8 mouse cellular contexts compared by ENCODE assay signal in genomic region chr6:87811675-87812338, GRCm38 (mm10). TPM values are rescaled to one million over a fixed set of nuclear protein-coding genes. Genes with fewer than 3 reads are reported as not detected.
DNase-seq lines count a peak whose midpoint lies in the region; ATAC-seq and TF ChIP-seq lines count a peak whose summit lies in the region.

TSS of gene Rab43 (minus strand) at chr6:87812164.

- H3K9me3 ChIP-seq in ES-E14 (ENCODE audit: control insufficient read depth, insufficient read depth, low read depth, low read length) = no peaks in the 10 kb centered on the region
- H3K9me3 ChIP-seq in forebrain, embryonic 16.5 days (ENCODE audit: control insufficient read depth, low read length) = no peaks in the 10 kb centered on the region
- H3K9me3 ChIP-seq in lung, embryonic 14.5 days (ENCODE audit: low read depth, low read length) = no peaks in the 10 kb centered on the region

- no peaks in the 10 kb centered on the region for H3K27me3 ChIP-seq in forebrain, embryonic 16.5 days (replicated peaks; ENCODE audit: control insufficient read depth, insufficient read depth, low read length)
- no peaks in the 10 kb centered on the region for H3K27me3 ChIP-seq in lung, embryonic 14.5 days (ENCODE audit: insufficient read depth, low read length)
- H3K27me3 ChIP-seq in thymus, adult 2 months (ENCODE audit: control insufficient read depth, insufficient read depth, low read length) = no peaks in the 10 kb centered on the region

- peak within 1 kb of the TSS; percentile 82 for H3K9ac ChIP-seq in ES-E14 (ENCODE audit: insufficient read depth, low read depth, low read length, poor library complexity, severe bottlenecking)
- peak within 1 kb of the TSS; percentile 71 for H3K9ac ChIP-seq in forebrain, embryonic 16.5 days (replicated peaks; ENCODE audit: low read depth, low read length)
- H3K9ac ChIP-seq in lung, embryonic 14.5 days = peak within 1 kb of the TSS; percentile 77

- peak; percentile 93 for DNase-seq in ES-E14 (ENCODE audit: low read depth, low spot score)
- peak; percentile 92 for DNase-seq in cerebellum, adult 11-12 months
- peak; percentile 96 for DNase-seq in heart, postnatal 36 days
- DNase-seq in layer of hippocampus, adult 2 months (ENCODE audit: low spot score in 2 of 2) = peak; percentile 86 to 91
- peak; percentile 95 for DNase-seq in lung, embryonic 14.5 days
- DNase-seq in thymus, adult 2 months = peak; percentile 94

- TF ChIP-seq POLR2A in olfactory bulb, adult 2 months (IDR thresholded peaks at IDR 0.05; ENCODE audit: insufficient read depth, low read depth, low read length) = peak; percentile 81
- peak; percentile 92 for TF ChIP-seq POLR2A in thymus, adult 2 months (IDR thresholded peaks at IDR 0.05; ENCODE audit: control insufficient read depth, extremely low read depth, insufficient read depth, low read length, poor library complexity)

- in situ Hi-C loops in ES-E14 (cut with MboI; ENCODE audit: low sequenced_read_pairs in 2 of 2, unreplicated experiment in 2 of 2) = no loop called here

- H3K27ac ChIP-seq in ES-E14 (ENCODE audit: insufficient read depth, low read depth, low read length, poor library complexity, severe bottlenecking) = no peak within 1 kb of the TSS
- H3K27ac ChIP-seq in forebrain, embryonic 16.5 days (ENCODE audit: low read length) = peak within 1 kb of the TSS; percentile 29; the same call in 1 of the 2 replicates
- peak within 1 kb of the TSS; percentile 91 for H3K27ac ChIP-seq in layer of hippocampus, adult 2 months
- H3K27ac ChIP-seq in lung, embryonic 14.5 days (ENCODE audit: low read depth) = peak within 1 kb of the TSS; percentile 83
- peak within 1 kb of the TSS; percentile 44; the same call in 1 of the 2 replicates for H3K27ac ChIP-seq in olfactory bulb, adult 2 months (ENCODE audit: insufficient read depth, low read depth, low read length)
- H3K27ac ChIP-seq in thymus, adult 2 months (ENCODE audit: control insufficient read depth, insufficient read depth, low read length) = peak within 1 kb of the TSS; percentile 4; the same call in 1 of the 2 replicates

- WGBS in forebrain, embryonic 16.5 days = 0% methylated on average over 54 of the region's 56 CpGs
- WGBS in lung, embryonic 14.5 days = under 1% methylated on average over 56 of the region's 56 CpGs
- 1% methylated on average over 55 of the region's 56 CpGs for WGBS in olfactory bulb, adult 2 months
- WGBS in thymus, adult 2 months = under 1% methylated on average over 55 of the region's 56 CpGs

- peak within 1 kb of the TSS; percentile 81 to 97 for H3K4me3 ChIP-seq in ES-E14 (ENCODE audit: insufficient read depth in 1 of 2, low read depth in 1 of 2, low read length in 2 of 2, poor library complexity in 1 of 2, severe bottlenecking in 1 of 2)
- peak within 1 kb of the TSS; percentile 74 for H3K4me3 ChIP-seq in forebrain, embryonic 16.5 days (replicated peaks; ENCODE audit: low read length)
- peak within 1 kb of the TSS; percentile 86 for H3K4me3 ChIP-seq in layer of hippocampus, adult 2 months
- peak within 1 kb of the TSS; percentile 77 for H3K4me3 ChIP-seq in lung, embryonic 14.5 days (ENCODE audit: low read depth, low read length)
- H3K4me3 ChIP-seq in olfactory bulb, adult 2 months (ENCODE audit: insufficient read depth, low read depth, low read length) = peak within 1 kb of the TSS; percentile 77
- H3K4me3 ChIP-seq in thymus, adult 2 months (ENCODE audit: control insufficient read depth, insufficient read depth, low read length) = peak within 1 kb of the TSS; percentile 80

- H3K36me3 ChIP-seq in ES-E14 (ENCODE audit: control insufficient read depth, insufficient read depth, low read length, poor library complexity, severe bottlenecking) = no peaks in the 10 kb centered on the region
- peaks cover 9% of the 10 kb centered on the region for H3K36me3 ChIP-seq in forebrain, embryonic 16.5 days (ENCODE audit: control insufficient read depth, insufficient read depth)
- H3K36me3 ChIP-seq in lung, embryonic 14.5 days (ENCODE audit: insufficient read depth) = peaks cover 24% of the 10 kb centered on the region; the same call in 1 of the 2 replicates
- H3K36me3 ChIP-seq in thymus, adult 2 months (ENCODE audit: control insufficient read depth, insufficient read depth, low read length) = 0 out of 2 replicates have a peak, but pooled peaks cover 3% of the 10 kb centered on the region

- H3K4me1 ChIP-seq in ES-E14 (ENCODE audit: control insufficient read depth in 2 of 2, insufficient read depth in 2 of 2, low read length in 2 of 2, poor library complexity in 1 of 2) = peaks cover 0 to 2% of the 10 kb centered on the region in 2 experiments; a peak in 1 of 4 replicates
- H3K4me1 ChIP-seq in forebrain, embryonic 16.5 days (replicated peaks; ENCODE audit: control insufficient read depth, insufficient read depth, low read length) = peaks cover 14% of the 10 kb centered on the region
- H3K4me1 ChIP-seq in lung, embryonic 14.5 days (ENCODE audit: insufficient read depth) = peaks cover 5% of the 10 kb centered on the region; the same call in 1 of the 2 replicates
- H3K4me1 ChIP-seq in olfactory bulb, adult 2 months (ENCODE audit: control insufficient read depth, insufficient read depth, low read length) = peaks cover 19% of the 10 kb centered on the region
- peaks cover 15% of the 10 kb centered on the region for H3K4me1 ChIP-seq in thymus, adult 2 months (replicated peaks; ENCODE audit: control insufficient read depth, insufficient read depth, low read length)

- peak; percentile 56 for TF ChIP-seq CTCF in layer of hippocampus, adult 2 months (conservative IDR thresholded peaks at IDR 0.05)
- peak; percentile 28; the same call in 1 of the 2 replicates for TF ChIP-seq CTCF in lung, embryonic 14.5 days (IDR thresholded peaks at IDR 0.05; ENCODE audit: low read depth)
- TF ChIP-seq CTCF in olfactory bulb, adult 2 months (IDR thresholded peaks at IDR 0.05; ENCODE audit: insufficient read depth, low read depth, low read length) = no peak
- no peak for TF ChIP-seq CTCF in thymus, adult 2 months (IDR thresholded peaks at IDR 0.05; ENCODE audit: borderline replicate concordance, control insufficient read depth, extremely low read depth, insufficient read depth, low read length, poor library complexity)

- peak within 1 kb of the TSS; percentile 91 for H3K4me2 ChIP-seq in forebrain, embryonic 16.5 days (ENCODE audit: low read length)
- H3K4me2 ChIP-seq in lung, embryonic 14.5 days = peak within 1 kb of the TSS; percentile 74

- peak; percentile 98 for ATAC-seq in forebrain, embryonic 16.5 days
- ATAC-seq in lung, embryonic 14.5 days (ENCODE audit: insufficient read depth) = peak; percentile 96

- intact Hi-C loops in heart, postnatal 36 days (cut with DNase I) = loop anchor here (1.0 to 5.0 kb wide), 3 partner anchors 26 to 140 kb away; partner anchors contain the start of genes Aplf, Cnbp and Isy1

TF ChIP-seq in ES-E14, 5 proteins besides CTCF, POLR2A, EP300 and RAD21:
- TF ChIP-seq CHD2 (IDR thresholded peaks at IDR 0.05; ENCODE audit: low read depth, low read length) (no peak), MAFK (IDR thresholded peaks at IDR 0.05; ENCODE audit: insufficient read depth, low read depth, low read length) (no peak), HCFC1 (IDR thresholded peaks at IDR 0.05; ENCODE audit: borderline replicate concordance, insufficient read depth, low read length) (0 out of 2 replicates have a peak, but pooled peaks have one; percentile 10)

RNA-seq across cellular contexts. Expression of gene Rab43, which starts in this region (rescaled TPM):
- total RNA-seq in ES-E14 (2012; rRNA removed) = 1.6 and 2.0 TPM in 2 replicates
- polyA plus RNA-seq in forebrain, embryonic 16.5 days (2015; fragmentation: Nextera tagmentation; extraction: Ambion mirVana) = 6.1 and 8.0 TPM in 2 replicates
- total RNA-seq in heart, postnatal 36 days (2021) = 10 to 100 TPM; 10.7 to 11.1 TPM
- total RNA-seq in layer of hippocampus, adult 2 months (2021) = 10 to 100 TPM; 10.7 to 15.5 TPM
- polyA plus RNA-seq in lung, embryonic 14.5 days (2014; fragmentation: Nextera tagmentation; extraction: Ambion mirVana) = 12.2 and 12.5 TPM in 2 replicates
- not detected in 2 replicates for polyA plus RNA-seq in olfactory bulb, adult 2 months (2012; ENCODE audit: insufficient read depth, insufficient read length, low replicate concordance, missing spikeins)
- 54.4 and 56.0 TPM in 2 replicates for polyA plus RNA-seq in thymus, adult 2 months (2012; rRNA removed)

Comparison
In these comparisons a context has a peak if more than half of its experiments do, and no peak if none do; other contexts are left out.
1. CTCF ChIP-seq: peak in layer of hippocampus, adult 2 months (single experiment) and lung, embryonic 14.5 days (single experiment); none in olfactory bulb, adult 2 months (single experiment) and thymus, adult 2 months (single experiment).
2. Peak in every context shown above with its lines, with median percentiles within 50 percentile points of each other: DNase-seq, H3K4me3 ChIP-seq and H3K9ac ChIP-seq.